Mouse (Mus musculus) spleen, adult 18-20 months (tissue): Measurements from ENCODE around the gene Dgkg.

Experiments
- DNase-seq, 2 experiments: peaks; one replicate each; pipeline ENCODE4 v3.0.0; 2022; ENCODE audit warnings: mixed read lengths in 2 of 2

The Dgkg gene

DNA sequence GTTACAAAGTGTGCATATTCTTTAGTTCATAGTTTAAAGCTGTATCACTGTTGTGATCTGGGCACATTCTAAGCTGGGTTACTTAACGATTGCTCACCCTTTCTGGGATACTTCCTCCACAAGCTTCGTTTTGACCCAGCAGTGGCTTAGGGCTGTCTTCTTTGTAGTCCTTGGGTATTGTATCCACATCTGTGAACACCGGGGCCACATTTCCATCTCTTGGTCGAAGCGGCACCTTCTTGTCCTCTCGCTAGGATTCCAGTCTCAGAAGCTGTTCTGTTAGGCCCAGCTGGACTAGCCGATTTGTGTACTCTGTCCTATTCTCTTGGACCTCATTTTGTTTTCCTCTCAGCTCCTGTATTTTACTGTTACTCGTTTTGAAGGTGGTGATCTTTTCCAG is 13.6 kb downstream of the Dgkg start:
- DNase-seq, result no peak

DNA sequence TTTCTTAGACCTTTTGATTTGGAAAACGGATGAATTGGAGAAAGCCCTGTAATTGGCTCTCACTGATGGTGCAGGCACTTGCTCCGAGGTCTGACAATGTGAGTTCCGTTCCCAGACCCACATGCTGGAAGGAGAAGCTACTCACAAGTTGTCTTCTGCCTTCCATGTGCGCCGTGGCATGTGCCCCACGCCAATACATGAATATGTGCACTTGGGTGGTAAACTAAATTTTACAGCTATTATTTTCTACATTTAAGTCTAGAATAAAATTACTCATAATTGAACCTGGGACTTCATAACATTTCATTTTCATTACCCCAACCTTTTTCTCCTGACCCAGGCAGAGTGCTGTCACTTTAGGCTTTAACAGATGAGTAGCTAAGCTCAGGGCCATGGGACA is 14.1 kb downstream of the Dgkg start:
- DNase-seq, result no peak

DNA sequence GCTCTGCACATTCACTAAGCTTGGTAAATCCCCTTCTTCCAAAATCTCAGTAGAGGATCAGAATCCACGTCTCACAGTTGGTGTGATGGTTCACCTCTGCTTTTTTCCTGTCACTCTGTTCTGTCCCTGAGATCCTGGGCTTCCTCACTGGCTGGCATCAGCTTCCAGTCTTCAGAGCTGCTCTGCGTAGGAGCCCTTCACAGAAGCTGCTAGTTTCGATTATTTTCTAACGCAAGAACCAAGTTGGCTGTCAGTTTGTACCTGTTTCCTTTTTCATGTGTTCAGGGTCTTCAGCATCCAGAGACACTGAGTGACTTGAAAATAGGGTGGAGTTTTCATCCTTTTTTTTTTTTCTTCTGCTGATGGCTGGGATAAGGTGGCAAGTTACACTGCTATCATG is 15.0 kb downstream of the Dgkg start:
- no peak for DNase-seq

DNA sequence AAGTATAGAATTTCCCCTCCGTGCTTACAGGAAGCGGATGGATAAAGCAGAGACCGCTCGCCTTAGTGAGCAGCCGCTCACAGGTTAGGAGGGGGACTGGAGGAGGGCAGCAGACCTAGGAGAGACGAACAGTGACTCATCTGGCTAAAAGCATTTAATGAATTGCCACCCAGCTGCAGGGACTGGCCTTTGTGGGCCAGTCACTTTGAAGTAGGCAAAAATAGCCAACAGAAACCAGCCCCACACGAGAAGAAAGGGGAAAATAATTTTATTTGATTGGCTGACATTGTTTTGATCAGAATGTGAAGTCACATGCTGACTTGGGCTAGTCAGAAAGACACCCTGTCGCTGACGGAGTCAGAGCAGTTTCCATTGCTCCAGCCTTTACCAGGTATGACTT is 15.4 kb downstream of the Dgkg start:
- no peak for DNase-seq

DNA sequence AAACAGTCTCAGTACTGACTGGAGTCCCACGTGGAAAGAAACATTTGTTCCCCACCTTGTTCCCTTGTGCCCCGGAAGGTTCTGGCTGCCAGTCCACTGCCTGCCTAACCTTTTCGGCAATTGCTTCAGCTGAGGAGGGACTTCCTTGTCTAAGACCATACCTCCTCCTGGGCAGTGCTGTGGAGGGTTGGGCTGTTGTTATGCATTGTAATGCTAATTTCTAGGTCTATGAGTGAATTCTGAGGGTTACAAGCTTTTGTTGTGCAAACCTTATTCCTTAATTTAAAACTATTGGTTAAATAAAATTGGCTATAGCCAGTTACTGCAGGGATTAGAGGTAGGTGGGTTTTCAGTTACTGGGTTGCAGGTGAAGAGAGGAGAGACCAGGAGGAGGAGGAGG is 19.7 kb downstream of the Dgkg start:
- DNase-seq, result no peak

DNA sequence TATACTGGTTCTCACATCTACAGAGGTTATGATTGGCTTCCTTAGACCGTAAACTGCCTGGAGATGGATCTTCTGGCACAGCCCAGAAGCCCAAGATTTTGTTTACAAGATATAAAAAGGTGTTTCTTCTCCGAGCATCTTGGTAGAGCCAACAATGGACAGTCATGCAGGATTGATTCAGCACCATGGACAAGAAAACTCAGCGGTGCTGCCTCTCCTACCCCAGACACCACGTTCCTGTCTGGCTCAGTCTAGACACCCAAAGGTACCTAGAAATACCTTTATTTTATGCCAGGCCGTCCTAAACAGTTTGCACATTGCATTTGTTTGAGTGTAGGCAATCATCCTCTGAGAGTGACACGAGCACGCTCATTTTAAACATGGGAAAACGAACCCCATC is 21.3 kb downstream of the Dgkg start:
- no peak for DNase-seq

DNA sequence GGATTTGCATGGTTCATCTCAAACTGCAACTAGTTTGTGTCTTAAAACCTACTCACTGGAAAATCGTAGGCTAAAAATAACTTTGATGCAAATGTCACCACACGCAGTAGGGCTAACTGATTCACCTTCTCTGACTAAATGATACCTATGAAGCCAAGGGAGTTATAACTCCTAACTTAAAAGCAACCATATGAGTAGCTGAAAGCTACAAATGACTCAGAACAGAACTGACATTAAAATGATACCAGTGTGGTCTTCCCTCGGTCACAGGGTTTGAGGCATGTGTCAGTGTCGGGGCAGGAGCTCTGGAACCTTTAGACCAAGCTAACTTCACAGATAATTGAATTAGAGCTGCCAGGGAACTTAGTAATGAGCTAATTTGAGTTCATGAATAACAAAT is 24.0 kb downstream of the Dgkg start:
- DNase-seq, result no peak

DNA sequence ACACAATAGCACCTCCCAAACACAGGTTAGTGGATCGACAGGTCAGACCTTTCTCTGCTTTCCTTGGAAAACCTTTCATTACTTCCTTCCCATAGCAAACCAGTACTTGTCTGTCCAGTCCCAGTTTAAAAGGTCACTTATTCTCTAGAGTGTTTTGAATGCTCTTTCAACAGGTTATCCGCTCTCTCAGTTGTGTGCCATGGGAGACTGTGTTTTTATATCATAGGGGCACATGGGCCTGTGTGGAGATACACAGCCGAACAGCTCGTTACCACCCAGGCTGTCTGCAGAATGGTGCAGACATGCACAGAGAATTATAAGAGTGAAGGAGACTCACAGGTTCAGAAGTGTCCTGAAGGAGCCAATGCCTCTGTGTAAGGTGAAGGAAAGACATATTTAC is 26.7 kb downstream of the Dgkg start:
- no peak for DNase-seq

DNA sequence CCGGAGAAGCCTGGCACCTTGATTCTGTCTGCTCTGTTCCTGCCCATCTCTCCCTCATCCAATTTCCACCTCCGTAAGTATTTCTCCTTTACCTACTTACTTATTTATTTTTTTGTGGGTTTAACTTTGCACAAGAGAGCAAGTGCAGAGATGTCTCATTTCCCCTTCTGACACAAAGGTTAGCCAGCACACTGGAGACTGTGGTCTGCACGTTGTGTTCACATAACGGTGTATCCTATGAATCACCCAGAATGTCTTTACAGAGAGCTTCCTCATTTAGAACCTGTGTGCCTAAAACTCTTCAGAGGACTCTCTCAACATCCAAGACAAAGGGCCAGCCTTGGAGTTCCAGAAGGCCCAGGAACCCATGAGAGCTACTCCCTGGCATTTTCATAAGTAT is 27.1 kb downstream of the Dgkg start:
- DNase-seq, result no peak

DNA sequence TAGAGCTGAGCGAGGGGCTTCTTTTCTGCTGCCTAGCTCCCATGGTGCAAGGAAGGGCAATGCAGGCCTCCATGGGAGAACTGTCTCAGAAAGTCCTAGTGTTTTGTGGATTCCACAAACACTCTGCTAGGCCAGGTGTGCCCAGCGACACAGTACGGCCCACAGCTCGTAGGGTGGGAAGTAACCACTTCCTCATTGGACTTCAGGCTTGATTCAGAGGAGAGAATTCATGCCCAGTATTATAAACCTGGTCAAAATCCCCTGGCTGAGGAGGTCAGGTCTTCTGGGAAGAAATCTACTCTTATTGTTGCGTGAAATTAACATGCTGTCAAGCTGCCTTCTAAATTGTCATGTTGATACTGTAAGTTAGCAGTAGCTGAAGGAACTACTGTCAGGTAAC is 31.0 kb downstream of the Dgkg start:
- no peak for DNase-seq

DNA sequence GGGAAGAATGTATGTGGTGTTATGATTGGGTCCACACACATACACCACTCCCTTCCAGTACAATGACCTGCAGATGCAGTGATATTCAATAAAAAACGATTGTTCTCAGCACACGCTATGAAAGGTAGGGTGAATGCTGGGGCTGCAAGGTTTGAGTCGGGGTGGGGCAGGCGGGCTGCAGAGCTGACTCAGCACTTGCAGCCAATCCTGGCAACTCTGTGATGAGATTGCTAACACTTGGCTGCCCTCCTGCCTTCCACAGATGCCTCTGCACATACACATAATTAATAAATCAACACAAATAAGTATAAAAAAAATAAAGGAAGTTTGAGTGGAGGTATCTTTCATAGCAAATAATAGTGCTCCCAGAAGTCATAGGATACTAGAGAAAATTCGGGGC is 31.6 kb downstream of the Dgkg start:
- DNase-seq, result no peak

DNA sequence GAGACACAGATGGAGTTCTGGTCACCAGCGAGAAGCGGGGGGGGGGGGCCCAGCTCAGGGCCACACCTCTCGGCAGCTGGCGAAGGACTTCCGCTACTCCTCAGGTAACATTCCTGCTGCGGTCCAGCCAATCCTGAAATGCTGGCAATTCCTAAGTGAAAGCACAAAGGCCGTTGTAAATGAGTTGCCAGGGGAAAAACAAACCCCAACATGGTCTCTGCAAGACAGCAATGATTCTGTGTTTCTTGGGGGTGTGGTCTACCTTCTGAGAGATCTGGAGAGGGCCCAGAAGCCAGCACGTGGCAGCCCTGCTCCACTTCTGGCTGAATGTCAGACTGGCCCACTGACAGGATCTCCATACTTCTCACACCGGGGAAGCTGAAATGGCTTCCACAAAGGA is 34.7 kb downstream of the Dgkg start:
- DNase-seq, result no peak

DNA sequence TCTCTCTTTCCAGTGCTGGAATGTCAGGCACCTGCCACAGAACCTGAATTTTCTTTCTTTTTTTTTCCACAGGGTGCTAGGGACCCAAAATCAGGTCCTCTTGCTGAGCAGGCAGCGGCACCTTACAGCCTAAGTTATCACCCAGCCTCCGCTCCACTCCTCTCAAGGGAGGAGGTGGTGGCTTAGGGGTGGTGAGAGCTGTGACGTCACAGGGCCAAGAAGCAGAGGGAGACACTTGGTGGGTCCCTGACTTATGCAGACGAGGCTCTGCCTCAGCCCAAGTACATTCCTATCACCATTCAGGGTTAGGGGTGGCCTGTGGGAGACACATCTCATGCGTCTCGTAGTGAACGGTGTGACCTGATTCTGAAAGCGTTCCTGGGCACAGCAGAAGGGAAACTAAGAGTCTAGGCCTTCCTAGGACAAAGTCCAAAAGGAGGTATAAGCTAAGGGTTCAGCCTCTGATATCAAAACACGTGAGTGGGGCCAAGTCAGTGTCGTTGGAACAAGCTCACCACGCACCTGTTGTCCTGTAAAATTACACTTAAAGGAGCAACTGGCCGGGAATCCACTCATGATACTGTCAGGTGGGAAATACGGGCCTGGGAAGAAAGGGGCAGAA is 35.6 kb downstream of the Dgkg start:
- DNase-seq, result no peak

DNA sequence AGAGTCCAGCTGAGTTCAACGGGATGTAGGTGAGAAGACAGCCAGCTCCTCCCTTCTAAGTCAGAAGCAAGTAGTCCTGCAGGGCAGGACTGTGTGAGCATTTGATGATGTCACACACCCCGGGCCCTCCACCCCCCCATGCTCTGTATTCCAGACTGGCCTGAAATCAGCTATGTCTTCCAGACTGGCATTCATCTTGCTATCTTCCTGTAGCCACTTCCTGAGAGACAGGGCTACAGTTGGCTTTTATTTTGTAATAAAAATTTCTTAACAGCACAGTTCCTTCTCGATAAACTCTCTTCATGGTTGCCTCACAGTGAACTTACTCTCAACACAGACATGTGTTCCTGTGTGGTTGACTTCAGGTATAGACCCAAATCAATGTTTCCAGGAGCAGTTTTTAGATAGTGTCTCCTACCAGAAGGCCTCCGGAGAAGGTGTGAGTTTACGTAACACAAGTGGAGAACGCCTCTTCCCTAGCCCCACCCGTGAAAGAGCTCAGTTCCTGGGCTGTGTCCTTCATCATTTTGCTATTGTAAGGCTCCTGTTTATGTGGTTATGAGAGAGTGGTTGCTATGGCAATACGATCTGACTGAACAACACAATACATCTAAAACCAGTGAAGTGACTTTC is 38.5 kb downstream of the Dgkg start:
- no peak for DNase-seq

DNA sequence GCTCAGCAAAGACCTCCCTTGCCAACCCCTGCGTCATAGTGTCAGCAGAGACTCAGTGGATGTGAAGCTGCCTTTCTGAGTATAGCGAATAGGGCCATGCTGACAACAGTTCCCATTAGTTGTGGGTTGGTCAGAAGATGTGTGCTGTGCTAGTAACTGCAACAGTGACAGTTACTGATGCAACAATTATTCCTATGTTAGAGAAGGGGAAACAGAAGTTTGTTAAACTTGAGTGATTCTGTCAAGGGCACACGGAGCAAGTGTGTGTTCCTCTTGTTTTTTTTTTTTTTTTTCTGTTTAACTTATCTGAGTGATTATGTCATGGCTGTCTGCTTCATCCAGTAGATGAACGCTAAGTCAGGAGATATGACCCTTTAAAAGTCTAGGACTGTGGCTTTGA is 41.2 kb downstream of the Dgkg start:
- DNase-seq, result no peak

DNA sequence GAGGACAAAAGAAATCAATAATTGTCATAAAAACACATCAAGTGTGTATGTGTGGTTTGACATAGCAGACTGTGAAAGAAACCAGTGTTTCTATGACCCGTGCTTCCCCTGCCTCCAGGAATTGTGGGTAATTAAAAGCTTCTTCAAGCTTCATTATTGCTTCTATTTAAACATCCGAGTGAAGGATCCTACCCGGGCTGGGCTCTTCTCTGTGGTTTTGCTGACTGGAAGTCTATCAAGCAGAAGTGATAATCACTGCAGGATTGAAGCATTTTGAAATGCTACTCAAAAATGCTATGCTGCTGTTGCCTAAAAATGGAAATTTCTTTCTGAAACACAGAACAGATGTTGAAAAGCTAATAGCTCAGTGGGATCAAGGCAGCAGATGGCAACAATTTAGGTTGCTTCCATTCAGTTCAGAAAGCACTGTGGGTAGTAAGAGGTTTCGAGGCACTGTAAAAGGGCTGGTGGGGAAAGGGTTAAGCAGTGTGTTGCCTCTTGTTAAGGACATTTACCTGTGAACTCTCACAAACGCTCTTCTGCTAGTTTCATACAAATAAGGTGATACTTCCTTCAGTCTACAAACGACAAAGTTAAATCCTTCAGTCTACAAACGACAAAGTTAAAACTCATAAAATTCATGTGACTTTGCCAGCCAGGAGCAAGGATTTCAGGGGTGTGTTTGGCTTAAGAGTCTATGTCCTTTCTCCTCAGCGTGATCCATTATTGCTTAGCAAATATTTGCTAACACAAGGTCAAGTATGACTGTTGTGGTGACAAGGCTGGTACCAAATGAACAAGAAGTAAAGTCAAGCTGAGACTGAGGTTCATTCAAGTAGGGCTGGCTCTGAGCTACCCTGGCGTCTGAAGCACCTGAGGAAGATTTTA is 43.6 kb downstream of the Dgkg start:
- no peak for DNase-seq

DNA sequence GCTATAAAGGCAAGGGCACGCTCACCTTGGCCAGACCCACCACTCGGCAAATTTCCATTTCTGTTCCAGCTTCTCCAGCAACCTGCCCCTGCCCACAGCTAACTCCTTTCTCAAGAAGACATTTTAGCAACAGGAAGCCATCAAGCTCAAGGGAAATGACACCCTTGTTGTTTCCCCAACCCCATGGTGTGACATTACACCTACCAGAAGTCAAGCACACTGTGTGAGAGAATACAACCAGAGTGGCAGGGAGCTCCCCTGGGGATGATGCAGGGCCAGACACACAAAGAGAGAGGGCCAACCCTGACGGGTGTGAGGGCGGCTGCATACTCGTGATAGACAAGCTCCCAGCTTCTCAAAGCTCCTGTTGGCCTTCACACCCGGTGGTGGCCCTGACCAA is 49.0 kb downstream of the Dgkg start:
- no peak for DNase-seq

DNA sequence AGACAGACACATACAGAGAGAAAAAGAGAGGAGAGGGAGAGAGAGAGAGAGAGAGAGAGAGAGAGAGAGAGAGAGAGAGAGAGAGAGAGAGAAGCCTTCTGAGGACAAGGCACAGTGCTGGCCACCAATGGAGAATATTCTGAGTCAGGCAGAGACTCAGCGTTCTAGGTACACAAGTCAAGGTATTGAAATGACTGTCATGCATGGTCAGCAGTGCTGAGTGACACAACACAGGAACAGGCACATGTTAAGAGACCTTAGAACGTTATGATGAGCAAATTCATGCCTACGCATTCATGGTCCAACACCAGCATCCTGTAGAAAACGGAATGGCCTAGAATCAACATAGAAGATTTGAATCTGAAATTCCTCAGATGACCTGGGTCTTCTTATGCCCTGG is 50.0 kb downstream of the Dgkg start:
- DNase-seq, result no peak

DNA sequence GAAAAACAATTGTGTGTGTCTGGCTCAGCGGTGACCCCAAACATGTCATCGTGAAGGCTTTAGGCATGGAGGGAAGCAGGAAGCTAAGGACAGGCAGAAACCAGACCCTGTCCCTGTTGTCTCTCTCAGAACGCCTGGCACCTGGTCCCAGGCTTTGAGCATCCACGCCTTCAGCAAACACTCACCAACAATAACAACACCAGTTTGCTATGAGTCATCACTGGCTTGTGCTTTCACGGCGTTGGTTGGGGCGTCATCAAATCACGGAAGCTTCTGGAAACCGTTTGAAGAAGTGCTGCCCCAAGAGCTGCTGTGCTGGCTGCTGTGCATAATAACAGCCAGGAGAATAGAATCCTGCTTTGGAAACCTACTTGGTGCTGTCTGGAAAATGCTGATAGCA is 54.6 kb downstream of the Dgkg start:
- DNase-seq, result no peak

DNA sequence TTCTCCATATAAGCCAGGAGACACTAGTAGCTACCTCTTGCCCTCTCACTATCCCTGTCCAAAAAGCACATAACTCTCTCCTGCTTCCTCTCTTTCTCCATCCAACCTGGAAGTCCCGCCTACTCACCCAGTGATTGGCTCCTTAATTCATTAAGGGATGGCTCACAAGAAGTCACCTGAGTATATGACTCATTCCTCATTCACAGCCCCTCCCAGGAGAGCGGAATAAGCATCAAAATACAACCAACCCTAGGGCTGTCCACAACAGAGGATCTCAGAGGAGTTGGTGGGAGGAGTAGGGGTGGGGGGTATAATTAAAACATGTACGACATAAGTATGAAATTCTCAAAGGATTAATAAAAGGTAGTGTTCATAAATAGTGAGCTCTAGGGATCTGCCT is 55.3 kb downstream of the Dgkg start:
- DNase-seq, result no peak

DNA sequence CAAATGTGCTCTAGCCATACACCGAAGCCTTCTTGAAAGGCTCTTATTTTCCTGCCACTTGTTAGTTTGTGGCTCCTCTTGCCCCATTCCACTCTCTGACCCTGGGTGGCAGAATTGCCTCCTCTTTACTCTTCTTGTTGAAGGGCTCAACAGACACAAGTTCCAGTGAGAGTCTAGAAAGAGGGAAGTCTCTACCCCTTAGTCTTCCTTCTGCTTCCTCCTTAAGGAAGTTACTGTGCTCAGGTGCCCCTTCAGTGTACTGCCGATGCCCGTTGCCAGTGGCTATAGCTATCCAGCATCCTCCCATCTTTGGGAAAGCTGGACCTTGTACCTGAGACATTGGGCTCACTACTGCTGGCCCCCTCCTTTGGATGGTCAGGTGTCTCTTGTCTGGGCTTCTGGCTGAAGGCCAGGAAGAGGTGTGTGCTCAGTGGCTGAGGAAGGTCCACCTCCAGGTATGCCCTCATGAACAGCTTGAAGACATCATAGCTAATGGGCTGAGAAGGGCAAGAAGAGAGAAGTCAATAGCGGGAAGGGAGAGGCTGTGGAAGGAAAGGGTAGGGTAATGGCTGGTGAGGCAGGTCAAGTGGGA is 56.8 kb downstream of the Dgkg start:
- DNase-seq, result no peak

DNA sequence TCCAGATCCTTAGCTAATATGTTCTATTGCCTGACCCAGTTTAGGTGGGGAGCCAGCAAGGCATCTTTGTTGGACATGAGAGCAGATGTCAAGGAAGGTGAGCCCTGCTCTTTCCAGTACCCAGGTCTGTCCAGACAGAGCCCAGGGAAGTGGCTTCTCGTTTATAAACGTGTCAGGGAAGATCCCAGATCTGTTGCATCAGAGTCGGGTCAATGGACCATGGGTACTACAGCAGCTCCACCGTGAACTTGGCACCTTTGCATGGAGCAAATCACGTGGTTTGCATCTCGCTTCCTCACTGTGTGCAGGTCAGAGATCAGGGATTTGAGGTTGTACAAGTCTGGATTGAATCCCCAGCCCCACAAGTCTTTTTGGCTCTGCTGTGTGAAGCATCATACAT is 58.3 kb downstream of the Dgkg start:
- DNase-seq, result no peak

DNA sequence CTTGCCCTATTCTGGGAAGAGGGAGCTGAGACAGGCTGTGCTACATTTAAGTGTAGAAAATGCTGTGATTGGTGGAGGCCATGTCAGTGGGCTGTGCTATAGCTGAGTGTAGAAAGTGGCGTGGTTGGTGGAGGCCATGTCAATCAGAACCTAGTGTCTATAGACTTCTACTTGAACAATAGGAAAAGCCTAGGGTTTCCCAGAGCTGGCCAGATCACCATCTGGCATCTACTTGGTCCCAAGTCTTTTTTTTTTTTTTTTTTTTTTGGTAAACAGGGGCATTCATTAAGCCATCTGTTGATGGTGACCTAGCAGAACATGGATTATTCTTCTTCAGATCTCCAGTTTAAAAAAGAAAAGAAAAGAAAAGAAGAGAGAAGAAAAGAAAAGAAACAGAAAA is 60.6 kb downstream of the Dgkg start:
- DNase-seq, result no peak

DNA sequence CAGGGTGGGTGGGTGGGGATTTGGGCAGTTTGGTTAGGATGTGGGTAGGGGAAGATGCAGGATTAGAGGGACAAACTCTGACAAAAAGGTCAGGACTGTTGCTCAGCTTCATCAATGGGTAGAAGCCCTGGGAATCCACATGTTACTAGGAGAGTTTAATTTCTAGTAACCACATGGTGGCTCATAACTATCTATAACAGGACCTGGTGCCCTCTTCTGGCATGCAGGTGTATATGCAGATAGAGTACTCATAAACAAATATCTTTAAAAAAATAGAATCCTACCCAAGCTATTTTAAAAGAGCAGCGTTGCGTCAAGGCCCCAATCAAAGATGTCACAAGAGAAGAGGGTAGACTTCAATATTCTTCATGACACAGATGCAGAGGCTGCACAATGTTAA is 63.1 kb downstream of the Dgkg start:
- DNase-seq, result no peak
